Mouse (Mus musculus) frontal cortex, postnatal 14 days (tissue): ENCODE measurements around the gene Sept9.
"Not testable (repeated sequence)": the region's sequence is repeated elsewhere in the genome, so short reads cannot be mapped to it uniquely, and the experiment has no call there.

ENCODE experiments used
- DNase-seq, 2 experiments: peaks; one replicate each; pipeline ENCODE4 v3.0.0; 2022; ENCODE audit warnings: low spot score in 2 of 2

Gene Sept9

GRCm38 (mm10) chr11:117326867-117327600, 127.6 kb downstream of the Sept9 start:
- DNase-seq = no peak

GRCm38 (mm10) chr11:117327633-117328032, 128.2 kb downstream of the Sept9 start:
- no peak for DNase-seq

- no peak for DNase-seq
Measured at GRCm38 (mm10) chr11:117330076-117330950, 130.9 kb downstream of the Sept9 start.

- no peak for DNase-seq
Measured at GRCm38 (mm10) chr11:117330951-117331254, 131.4 kb downstream of the Sept9 start.

- no peak for DNase-seq
Measured at GRCm38 (mm10) chr11:117331361-117332241, 132.1 kb downstream of the Sept9 start.

- DNase-seq = peak; percentile 60 to 67
Measured at GRCm38 (mm10) chr11:117332242-117333149, 133.0 kb downstream of the Sept9 start.

GRCm38 (mm10) chr11:117333150-117333715, 133.8 kb downstream of the Sept9 start:
- DNase-seq = no peak

GRCm38 (mm10) chr11:117334101-117334500, 134.6 kb downstream of the Sept9 start:
- DNase-seq = no peak

GRCm38 (mm10) chr11:117335146-117335545, 135.7 kb downstream of the Sept9 start:
- no peak for DNase-seq

- no peak for DNase-seq
Measured at GRCm38 (mm10) chr11:117336081-117336788, 136.8 kb downstream of the Sept9 start.

- DNase-seq = no peak
Measured at GRCm38 (mm10) chr11:117337749-117338148, 138.3 kb downstream of the Sept9 start.

GRCm38 (mm10) chr11:117338503-117338902, 139.0 kb downstream of the Sept9 start:
- no peak for DNase-seq

GRCm38 (mm10) chr11:117339050-117339449, 139.6 kb downstream of the Sept9 start:
- no peak for DNase-seq

- DNase-seq = no peak
Measured at GRCm38 (mm10) chr11:117341218-117341617, 141.8 kb downstream of the Sept9 start.

- no peak for DNase-seq
Measured at GRCm38 (mm10) chr11:117342076-117342475, 142.6 kb downstream of the Sept9 start.

- not testable (repeated sequence) for DNase-seq
Measured at GRCm38 (mm10) chr11:117342490-117342889, 143.0 kb downstream of the Sept9 start.

GRCm38 (mm10) chr11:117343800-117344199, 144.3 kb downstream of the Sept9 start:
- no peak for DNase-seq

GRCm38 (mm10) chr11:117344339-117345021, 145.0 kb downstream of the Sept9 start:
- no peak for DNase-seq

GRCm38 (mm10) chr11:117345022-117345765, 145.7 kb downstream of the Sept9 start:
- DNase-seq = peak; percentile 47 to 51
